Mouse (Mus musculus) neural tube, embryonic 12.5 days (tissue): ENCODE results near the gene Srgn. TPM values are rescaled to one million over a fixed set of nuclear protein-coding genes. Genes with fewer than 3 reads are reported as not detected.

Experiments used
- ATAC-seq: fragments of 200-750 bp; cut with Nextera tagmentation; 2 replicates; pipeline ENCODE4 v1.8.0; 2017; ENCODE audit warnings: low read depth, mild to moderate bottlenecking, moderate TSS enrichment, moderate library complexity; ENCODE audit not compliant: low FRiP score
- H3K27ac ChIP-seq: fragments of 300-500 bp; sonication (generic); 2 replicates; pipeline ENCODE4 v1.5.1; 2016
- H3K27me3 ChIP-seq: fragments of 300-500 bp; sonication (generic); replicated peaks from 2 replicates; pipeline ENCODE4 v1.6.1; 2016; ENCODE audit warnings: mild to moderate bottlenecking
- H3K36me3 ChIP-seq: fragments of 300-500 bp; sonication (generic); 2 replicates; pipeline ENCODE4 v1.6.1; 2016; ENCODE audit warnings: mild to moderate bottlenecking
- H3K4me1 ChIP-seq: fragments of 300-500 bp; sonication (generic); 2 replicates; pipeline ENCODE4 v1.6.1; 2016
- H3K4me2 ChIP-seq: fragments of 300-500 bp; sonication (generic); replicated peaks from 2 replicates; pipeline ENCODE4 v1.6.1; 2016; ENCODE audit warnings: mild to moderate bottlenecking
- H3K4me3 ChIP-seq: fragments of 300-500 bp; sonication (generic); 2 replicates; pipeline ENCODE4 v1.5.1; 2016
- H3K9ac ChIP-seq: fragments of 300-500 bp; sonication (generic); 2 replicates; pipeline ENCODE4 v1.6.1; 2016; ENCODE audit warnings: mild to moderate bottlenecking
- H3K9me3 ChIP-seq: fragments of 300-500 bp; sonication (generic); 2 replicates; pipeline ENCODE4 v1.6.1; 2016; ENCODE audit warnings: mild to moderate bottlenecking
- WGBS: fragments of 180-500 bp; shearing (Covaris S2); methylation state at CpG from one replicate; pipeline ENCODE4 v1.1.7; 2016; 5-methylcytosine and 5-hydroxymethylcytosine counted together
- polyA plus RNA-seq: library from polyadenylated mRNA; unstranded; fragments of >200 nt; fragmentation: Nextera tagmentation; extraction: Ambion mirVana; gene quantifications from 2 replicates; pipeline ENCODE4 v1.2.1, GENCODE M21; 2016

Gene Srgn
- polyA plus RNA-seq, 1 experiment from 2014 or later = 6.9 TPM

GRCm38 (mm10) chr10:62544316-62544715, 17.1 kb upstream of the Srgn start:
- 94% methylated on average over 4 of the region's 4 CpGs for WGBS
- Histone ChIP-seq H3K36me3 (no peaks in the 10 kb centered on the region), H3K4me2 (no peak overlapping the region), H3K9ac (no peak overlapping the region), H3K4me1 (no peaks in the 10 kb centered on the region), H3K4me3 (no peak overlapping the region), H3K9me3 (no peaks in the 10 kb centered on the region), H3K27ac (no peak overlapping the region), H3K27me3 (no peaks in the 10 kb centered on the region)
- no peak for ATAC-seq

DNA sequence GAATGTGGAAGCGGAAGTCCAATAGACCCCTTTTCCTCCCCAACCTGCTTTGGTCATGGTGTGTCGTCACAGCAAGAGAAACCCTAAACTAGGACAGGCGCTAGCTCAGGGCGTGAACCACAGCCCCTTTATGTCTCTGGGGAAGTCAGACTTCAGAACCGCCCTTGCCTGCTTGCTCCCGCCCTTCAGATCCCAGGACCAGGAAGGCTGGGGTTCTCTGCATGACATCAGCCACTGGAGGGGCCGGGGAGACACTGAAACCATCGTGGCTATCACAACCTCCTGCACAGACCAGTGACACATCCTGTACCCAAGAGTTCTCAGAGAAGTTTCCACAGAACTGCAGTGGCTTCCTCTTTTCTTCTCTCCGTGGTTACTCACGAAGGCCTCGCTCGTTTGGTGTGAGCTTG, 16.2 kb upstream of the Srgn start:
- Histone ChIP-seq H3K4me2 (no peak overlapping the region), H3K27ac (no peak overlapping the region), H3K27me3 (no peaks in the 10 kb centered on the region), H3K36me3 (no peaks in the 10 kb centered on the region), H3K9ac (no peak overlapping the region), H3K9me3 (no peaks in the 10 kb centered on the region), H3K4me3 (no peak overlapping the region), H3K4me1 (no peaks in the 10 kb centered on the region)
- no peak for ATAC-seq
- WGBS = 82% methylated on average over 12 of the region's 12 CpGs

DNA sequence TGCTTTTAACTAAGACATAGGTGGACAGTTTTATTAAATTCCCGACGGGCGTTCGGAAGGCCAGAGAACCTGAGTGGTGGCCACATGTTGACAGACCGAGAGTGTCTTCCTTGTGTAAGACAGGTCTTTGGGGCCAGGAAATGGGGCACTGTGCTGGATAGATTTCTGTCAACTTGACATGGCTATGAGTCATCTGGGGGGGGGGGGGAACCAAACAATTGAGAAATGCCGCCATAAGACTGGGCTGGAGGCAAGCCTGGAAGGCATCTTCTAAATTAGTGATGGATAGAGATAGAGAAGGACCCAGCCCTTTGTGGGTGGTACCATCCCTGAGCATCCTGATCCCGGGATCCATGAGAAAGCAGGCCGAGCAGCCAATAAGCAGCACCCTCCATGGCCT, 15.7 kb upstream of the Srgn start:
- no peaks in the 10 kb centered on the region for H3K36me3 ChIP-seq
- H3K4me3 ChIP-seq = no peak overlapping the region
- H3K9ac ChIP-seq = no peak overlapping the region
- ATAC-seq = no peak
- no peaks in the 10 kb centered on the region for H3K27me3 ChIP-seq
- H3K9me3 ChIP-seq = no peaks in the 10 kb centered on the region
- no peaks in the 10 kb centered on the region for H3K4me1 ChIP-seq
- no peak overlapping the region for H3K4me2 ChIP-seq
- H3K27ac ChIP-seq = no peak overlapping the region
- WGBS = 94% methylated on average over 8 of the region's 8 CpGs

GRCm38 (mm10) chr10:62542507-62542906, 15.3 kb upstream of the Srgn start:
- Histone ChIP-seq H3K4me2 (no peak overlapping the region), H3K4me3 (no peak overlapping the region), H3K27me3 (no peaks in the 10 kb centered on the region), H3K9me3 (no peaks in the 10 kb centered on the region), H3K9ac (no peak overlapping the region), H3K4me1 (no peaks in the 10 kb centered on the region), H3K27ac (no peak overlapping the region), H3K36me3 (no peaks in the 10 kb centered on the region)
- 95% methylated on average over 12 of the region's 12 CpGs for WGBS
- no peak for ATAC-seq

DNA sequence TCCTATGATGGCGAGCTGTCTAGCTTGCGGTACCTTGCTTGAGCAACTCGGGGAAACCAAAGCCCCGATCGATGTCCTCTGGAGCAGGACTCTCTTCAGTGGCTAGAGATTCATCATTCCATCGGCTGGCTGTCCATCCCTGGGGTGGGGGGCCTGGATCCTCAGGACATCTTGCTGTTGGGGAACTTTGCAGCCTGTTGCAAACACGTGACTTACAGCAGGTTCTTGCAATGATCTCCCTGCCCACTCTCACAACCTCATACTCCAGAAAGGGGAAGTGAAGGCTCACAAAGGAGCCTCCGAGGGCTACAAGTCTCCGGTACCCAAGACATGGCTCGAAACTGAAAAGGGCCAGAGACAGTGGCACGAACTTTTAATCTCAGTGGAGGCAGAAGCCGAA, 14.2 kb upstream of the Srgn start:
- Histone ChIP-seq H3K4me2 (no peak overlapping the region), H3K4me3 (no peak overlapping the region), H3K9ac (no peak overlapping the region), H3K27me3 (no peaks in the 10 kb centered on the region), H3K36me3 (no peaks in the 10 kb centered on the region), H3K4me1 (no peaks in the 10 kb centered on the region), H3K27ac (no peak overlapping the region), H3K9me3 (no peaks in the 10 kb centered on the region)
- 94% methylated on average over 12 of the region's 12 CpGs for WGBS
- ATAC-seq = no peak

GRCm38 (mm10) chr10:62540800-62541199, 13.5 kb upstream of the Srgn start:
- H3K27ac ChIP-seq = no peak overlapping the region
- no peak overlapping the region for H3K4me3 ChIP-seq
- no peaks in the 10 kb centered on the region for H3K27me3 ChIP-seq
- WGBS = 80% methylated on average over 3 of the region's 3 CpGs
- ATAC-seq = no peak
- no peak overlapping the region for H3K4me2 ChIP-seq
- H3K4me1 ChIP-seq = no peaks in the 10 kb centered on the region
- no peaks in the 10 kb centered on the region for H3K9me3 ChIP-seq
- H3K36me3 ChIP-seq = no peaks in the 10 kb centered on the region
- H3K9ac ChIP-seq = no peak overlapping the region

- no peaks in the 10 kb centered on the region for H3K9me3 ChIP-seq
- H3K36me3 ChIP-seq = no peaks in the 10 kb centered on the region
- no peak overlapping the region for H3K9ac ChIP-seq
- H3K4me2 ChIP-seq = no peak overlapping the region
- 89% methylated on average over 7 of the region's 7 CpGs for WGBS
- no peak overlapping the region for H3K4me3 ChIP-seq
- ATAC-seq = no peak
- no peaks in the 10 kb centered on the region for H3K4me1 ChIP-seq
- no peak overlapping the region for H3K27ac ChIP-seq
- no peaks in the 10 kb centered on the region for H3K27me3 ChIP-seq
Observed at GRCm38 (mm10) chr10:62534509-62534908, 7.3 kb upstream of the Srgn start.

DNA sequence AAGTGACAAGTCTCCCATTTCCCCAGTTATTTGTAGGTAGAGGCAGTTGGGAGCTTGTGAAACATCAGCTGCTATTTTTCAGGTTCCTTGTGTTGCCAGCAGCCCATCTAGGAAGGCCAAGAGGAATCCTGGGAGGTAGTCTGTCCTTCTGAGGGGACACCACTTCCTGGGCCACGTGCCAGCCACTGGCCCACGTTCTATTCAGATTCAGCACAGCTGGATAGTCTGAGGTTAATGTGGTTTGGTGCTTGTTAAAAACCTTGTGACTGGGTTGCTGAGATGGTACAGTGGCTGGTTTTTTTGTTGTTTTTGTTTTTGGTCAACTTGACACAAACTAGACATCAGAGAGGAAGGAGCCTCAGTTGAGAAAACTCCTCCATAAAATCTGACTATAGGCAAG, 5.6 kb upstream of the Srgn start:
- no peak for ATAC-seq
- 62% methylated on average over 2 of the region's 2 CpGs for WGBS
- H3K4me1 ChIP-seq = no peaks in the 10 kb centered on the region
- H3K27ac ChIP-seq = no peak overlapping the region
- H3K9me3 ChIP-seq = no peaks in the 10 kb centered on the region
- no peak overlapping the region for H3K9ac ChIP-seq
- no peak overlapping the region for H3K4me2 ChIP-seq
- H3K27me3 ChIP-seq = no peaks in the 10 kb centered on the region
- no peak overlapping the region for H3K4me3 ChIP-seq
- no peaks in the 10 kb centered on the region for H3K36me3 ChIP-seq

GRCm38 (mm10) chr10:62530183-62530582, 2.9 kb upstream of the Srgn start:
- no peaks in the 10 kb centered on the region for H3K4me1 ChIP-seq
- no peaks in the 10 kb centered on the region for H3K27me3 ChIP-seq
- H3K4me3 ChIP-seq = no peak overlapping the region
- no peaks in the 10 kb centered on the region for H3K9me3 ChIP-seq
- no peak overlapping the region for H3K9ac ChIP-seq
- 90% methylated on average over 9 of the region's 9 CpGs for WGBS
- H3K27ac ChIP-seq = no peak overlapping the region
- ATAC-seq = no peak
- H3K36me3 ChIP-seq = no peaks in the 10 kb centered on the region
- no peak overlapping the region for H3K4me2 ChIP-seq

GRCm38 (mm10) chr10:62522346-62522950, 4.8 kb downstream of the Srgn start:
- ATAC-seq = no peak
- no peaks in the 10 kb centered on the region for H3K36me3 ChIP-seq
- H3K27ac ChIP-seq = no peak overlapping the region
- H3K4me2 ChIP-seq = no peak overlapping the region
- H3K4me1 ChIP-seq = no peaks in the 10 kb centered on the region
- H3K9me3 ChIP-seq = no peaks in the 10 kb centered on the region
- H3K4me3 ChIP-seq = no peak overlapping the region
- H3K9ac ChIP-seq = no peak overlapping the region
- WGBS = 75% methylated on average over 7 of the region's 7 CpGs
- H3K27me3 ChIP-seq = no peaks in the 10 kb centered on the region

DNA sequence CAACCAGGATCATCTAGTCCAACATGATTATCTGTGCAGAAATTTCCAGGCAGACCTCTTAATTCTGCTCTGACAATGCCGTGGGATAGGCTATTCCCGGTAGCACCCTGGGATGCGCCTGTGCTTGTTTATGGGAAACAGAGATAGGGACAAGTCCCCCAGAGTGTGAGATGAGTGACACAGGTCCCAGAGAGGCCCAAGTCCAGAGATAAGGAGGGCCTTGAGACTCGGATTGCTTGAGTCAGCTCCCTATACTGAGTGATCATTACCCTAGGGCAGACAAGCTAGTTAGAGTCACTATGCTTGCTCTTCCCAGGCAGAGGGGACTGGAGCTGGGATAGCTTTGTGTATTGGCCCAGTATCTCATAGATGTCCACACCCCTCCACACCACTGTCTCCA, 5.5 kb downstream of the Srgn start:
- Histone ChIP-seq H3K36me3 (no peaks in the 10 kb centered on the region), H3K9me3 (no peaks in the 10 kb centered on the region), H3K9ac (no peak overlapping the region), H3K27ac (no peak overlapping the region), H3K4me1 (no peaks in the 10 kb centered on the region), H3K4me3 (no peak overlapping the region), H3K4me2 (no peak overlapping the region), H3K27me3 (no peaks in the 10 kb centered on the region)
- no peak for ATAC-seq
- 77% methylated on average over 4 of the region's 4 CpGs for WGBS

GRCm38 (mm10) chr10:62520911-62521310, 6.3 kb downstream of the Srgn start:
- Histone ChIP-seq H3K27me3 (no peaks in the 10 kb centered on the region), H3K36me3 (no peaks in the 10 kb centered on the region), H3K27ac (no peak overlapping the region), H3K9ac (no peak overlapping the region), H3K4me3 (no peak overlapping the region), H3K9me3 (no peaks in the 10 kb centered on the region), H3K4me2 (no peak overlapping the region), H3K4me1 (no peaks in the 10 kb centered on the region)
- WGBS = 73% methylated on average over 2 of the region's 2 CpGs
- ATAC-seq = no peak

DNA sequence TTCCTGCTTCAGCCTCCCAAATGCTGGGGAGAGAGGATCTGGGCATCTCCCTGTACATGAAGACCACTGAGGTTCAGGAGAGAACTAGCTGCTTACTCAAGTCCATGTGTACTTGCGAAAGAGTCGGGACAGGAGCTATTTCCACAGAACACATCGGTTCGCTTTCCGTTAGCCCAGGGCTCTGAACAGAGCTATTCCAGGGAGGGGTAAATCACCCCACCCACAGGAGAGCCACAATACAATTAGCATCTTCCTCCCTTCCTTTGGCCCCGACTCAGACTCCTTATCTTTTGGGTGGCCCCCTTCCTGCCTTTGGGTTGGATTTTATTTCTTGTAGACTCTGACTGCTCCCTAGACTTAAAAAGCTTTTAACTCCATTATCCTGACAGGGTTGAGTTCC, 9.7 kb downstream of the Srgn start:
- Histone ChIP-seq H3K4me2 (no peak overlapping the region), H3K4me1 (no peaks in the 10 kb centered on the region), H3K27ac (no peak overlapping the region), H3K9me3 (no peaks in the 10 kb centered on the region), H3K4me3 (no peak overlapping the region), H3K27me3 (no peaks in the 10 kb centered on the region), H3K36me3 (no peaks in the 10 kb centered on the region), H3K9ac (no peak overlapping the region)
- no peak for ATAC-seq
- WGBS = 93% methylated on average over 6 of the region's 6 CpGs
